Mouse (Mus musculus) retina, postnatal 7 days (tissue): ENCODE results near the gene Whrn.

Experiments used
- DNase-seq: peaks from one replicate; pipeline ENCODE4 v3.0.0-alpha.2; 2012; ENCODE audit warnings: low read depth, low spot score

The Whrn gene

DNA sequence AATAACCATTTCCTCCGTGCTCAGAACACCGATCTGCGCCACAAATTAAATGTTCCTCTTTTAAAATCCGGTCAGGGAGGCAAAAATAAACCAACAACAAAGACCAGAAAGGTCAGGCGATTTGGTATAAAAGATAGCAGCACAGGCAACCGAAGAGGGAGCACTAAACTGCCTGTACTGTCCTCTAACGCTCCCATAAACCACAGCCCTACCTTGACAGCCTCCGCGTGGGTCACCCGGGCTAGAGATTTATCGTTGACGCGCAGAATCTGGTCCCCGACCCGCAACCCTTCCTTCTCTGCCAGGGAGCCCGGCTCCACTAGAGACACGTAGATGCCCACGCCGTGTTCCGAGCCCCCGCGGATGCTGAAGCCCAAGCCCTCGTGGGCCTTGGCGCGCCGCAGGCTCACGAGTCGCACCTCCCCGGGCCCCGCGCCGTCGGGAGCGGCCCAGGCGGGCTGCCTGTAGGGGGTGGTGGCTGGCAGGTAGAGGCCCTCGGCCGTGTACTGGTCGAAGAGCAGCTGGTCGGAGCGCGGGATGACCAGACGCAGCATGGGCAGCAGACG lies 1.3 kb downstream of the Whrn start:
- no peak for DNase-seq

GRCm38 (mm10) chr4:63493351-63494121 lies 2.3 kb downstream of the Whrn start:
- no peak for DNase-seq

- no peak for DNase-seq
These were observed 4.3 kb downstream of the Whrn start for GRCm38 (mm10) chr4:63491521-63491920.

GRCm38 (mm10) chr4:63490146-63490545 lies 5.6 kb downstream of the Whrn start:
- no peak for DNase-seq

DNA sequence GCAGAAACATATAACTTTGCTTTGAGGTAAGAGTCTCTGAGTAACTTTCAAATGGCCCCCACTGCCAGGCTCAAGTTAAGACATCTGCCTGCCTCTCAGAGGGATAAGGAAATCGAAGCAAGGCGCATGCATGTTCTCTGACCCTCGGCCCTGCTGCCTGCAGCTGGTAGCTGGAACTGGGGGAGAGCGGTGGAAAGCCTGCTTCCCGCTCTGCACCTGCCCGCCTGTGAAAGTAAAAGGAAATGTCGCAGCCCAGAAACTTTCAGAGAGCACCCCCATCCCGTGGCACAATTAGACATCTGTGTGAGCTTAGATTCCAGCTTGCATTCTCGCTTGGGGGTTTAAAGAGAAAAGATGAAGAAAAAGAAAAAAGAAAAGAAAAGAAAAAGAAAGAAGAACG lies 6.1 kb downstream of the Whrn start:
- no peak for DNase-seq

DNA sequence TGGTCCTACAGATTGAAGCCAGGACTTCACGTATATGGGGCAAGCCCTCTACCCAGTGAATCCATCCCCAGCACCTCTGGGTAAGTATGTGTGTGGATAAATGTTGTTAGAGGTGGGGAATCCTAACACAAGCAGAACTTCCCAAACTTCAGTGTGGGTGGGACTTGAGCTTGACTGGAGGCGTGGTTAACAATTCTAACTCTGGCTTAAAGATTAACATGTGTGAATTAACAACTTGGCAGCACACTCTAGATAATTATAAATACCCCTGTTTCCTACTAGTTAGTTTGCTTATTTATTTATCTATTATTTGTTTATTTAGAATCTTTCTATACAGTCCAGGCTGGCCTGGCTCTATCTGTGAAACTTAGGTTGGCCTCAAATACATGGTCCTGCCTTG lies 7.9 kb downstream of the Whrn start:
- DNase-seq: no peak

DNA sequence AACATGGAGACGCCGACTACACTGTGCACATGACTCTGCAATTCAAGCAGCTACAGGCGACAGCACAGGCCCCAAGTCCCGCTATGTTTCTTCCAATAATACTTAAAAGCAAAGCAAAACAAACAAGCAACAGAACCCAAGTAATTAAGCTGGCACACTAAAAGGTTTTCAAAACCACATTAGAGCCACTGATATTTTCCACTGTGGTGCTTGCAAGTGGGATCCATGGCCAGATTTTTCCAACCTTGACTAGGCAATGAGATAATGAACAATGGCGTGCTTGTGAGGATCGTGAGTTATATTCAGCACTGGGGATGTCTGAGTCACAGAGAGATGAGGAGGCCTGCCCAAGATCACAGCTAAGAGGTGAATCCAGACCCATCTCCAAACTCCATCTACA lies 8.5 kb downstream of the Whrn start:
- no peak for DNase-seq

- no peak for DNase-seq
These were observed 9.3 kb downstream of the Whrn start for GRCm38 (mm10) chr4:63486523-63486922.

DNA sequence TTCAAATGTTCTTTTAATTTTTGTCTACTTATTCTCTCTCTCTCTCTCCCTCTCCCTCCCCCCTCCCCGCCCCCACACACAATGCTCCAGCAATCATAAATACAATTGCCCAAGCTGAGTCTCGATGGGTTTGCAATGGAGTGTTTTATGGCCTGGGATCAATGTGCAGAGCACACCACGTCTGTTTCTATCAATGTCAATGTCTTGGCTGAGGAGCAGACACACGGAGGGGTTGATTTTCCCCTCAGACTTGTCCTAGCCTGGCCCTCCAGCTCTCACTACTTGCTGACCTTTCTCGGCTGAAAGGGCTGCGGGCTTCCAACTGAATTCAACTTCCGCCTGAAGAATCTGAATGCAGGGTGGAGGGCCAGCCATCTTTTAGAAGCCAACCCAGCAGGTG lies 12.1 kb downstream of the Whrn start:
- DNase-seq: no peak

DNA sequence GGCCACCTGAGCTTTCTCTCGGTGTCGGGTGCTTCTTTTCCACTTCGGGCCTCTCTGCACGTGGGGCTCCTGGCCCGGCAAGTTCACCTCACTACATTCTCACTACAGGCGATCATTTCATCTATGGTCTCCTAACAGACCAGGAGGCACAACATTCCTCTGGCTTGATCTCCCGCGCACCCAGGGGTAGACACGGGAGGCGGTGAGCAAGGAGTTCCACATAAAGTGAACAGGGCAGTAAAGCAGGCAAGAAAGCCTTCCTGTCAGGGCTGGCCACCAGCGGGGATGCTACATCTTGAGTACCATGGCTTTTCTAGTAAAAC lies 15.0 kb downstream of the Whrn start:
- DNase-seq: no peak

- DNase-seq: peak; percentile 40
These were observed 15.5 kb downstream of the Whrn start for GRCm38 (mm10) chr4:63480098-63480844.

GRCm38 (mm10) chr4:63478036-63478435 lies 17.8 kb downstream of the Whrn start:
- DNase-seq: no peak

- DNase-seq: no peak
These were observed 18.9 kb downstream of the Whrn start for GRCm38 (mm10) chr4:63476891-63477290.

DNA sequence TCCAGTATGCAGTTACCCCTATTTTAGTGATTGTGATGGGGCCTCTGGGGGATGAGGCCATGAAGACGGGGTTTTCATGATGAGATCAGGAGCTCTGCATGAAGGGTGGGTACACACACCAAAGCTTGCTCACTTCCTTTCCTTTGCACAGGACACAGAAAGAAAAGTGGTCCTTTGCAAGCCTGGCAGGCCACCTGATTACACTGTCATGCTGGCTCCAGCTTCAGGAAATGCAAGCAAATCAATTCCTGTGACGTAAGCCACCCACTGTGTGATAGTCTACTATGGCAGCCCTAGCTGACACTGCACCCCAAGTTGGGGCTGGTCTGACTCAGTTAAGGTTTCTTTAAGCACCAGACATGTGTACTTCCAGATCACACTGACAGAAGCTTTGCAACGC lies 20.6 kb downstream of the Whrn start:
- no peak for DNase-seq

DNA sequence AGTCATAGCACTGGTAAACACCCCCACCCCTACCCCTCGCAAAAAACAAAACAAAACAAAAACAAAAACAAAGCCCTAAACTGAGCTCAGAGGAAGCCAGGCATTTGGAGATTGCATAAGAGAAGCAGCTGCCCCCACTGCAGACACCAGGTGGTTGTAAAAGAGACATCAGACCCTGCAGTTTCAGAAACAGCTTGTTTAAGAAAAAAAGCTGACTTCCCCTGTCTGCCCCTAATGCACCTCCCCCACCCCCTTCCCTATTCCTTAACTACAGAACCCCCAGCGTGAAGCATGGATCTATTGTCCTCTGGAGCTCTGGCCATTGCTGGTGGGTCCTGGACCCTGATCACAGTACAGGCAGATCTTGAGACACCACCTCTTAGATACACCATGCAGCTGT lies 21.4 kb downstream of the Whrn start:
- no peak for DNase-seq

DNA sequence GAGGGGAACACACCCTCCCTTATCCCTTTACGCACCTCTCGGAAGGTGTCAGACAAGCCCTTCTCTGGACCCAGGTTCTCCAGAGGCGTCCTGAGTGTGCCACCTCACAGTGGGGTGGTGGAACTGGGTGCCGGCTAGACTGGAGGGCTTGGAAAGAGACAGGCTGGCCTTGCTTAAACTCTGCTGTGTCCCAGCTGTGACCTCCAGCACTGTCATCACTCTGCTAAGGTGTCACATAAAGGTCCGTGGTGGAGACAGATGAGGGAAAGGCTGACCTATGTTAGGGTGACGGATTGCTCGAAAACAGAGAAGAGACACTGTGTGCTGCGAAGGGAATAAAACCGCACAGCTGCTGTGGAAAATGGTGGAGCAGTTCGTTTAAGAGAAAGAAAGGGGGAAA lies 28.5 kb downstream of the Whrn start:
- DNase-seq: no peak

GRCm38 (mm10) chr4:63466192-63466591 lies 29.6 kb downstream of the Whrn start:
- DNase-seq: no peak

- DNase-seq: no peak
These were observed 34.8 kb downstream of the Whrn start for GRCm38 (mm10) chr4:63460876-63461525.

GRCm38 (mm10) chr4:63459141-63459789 lies 36.5 kb downstream of the Whrn start:
- DNase-seq: no peak

DNA sequence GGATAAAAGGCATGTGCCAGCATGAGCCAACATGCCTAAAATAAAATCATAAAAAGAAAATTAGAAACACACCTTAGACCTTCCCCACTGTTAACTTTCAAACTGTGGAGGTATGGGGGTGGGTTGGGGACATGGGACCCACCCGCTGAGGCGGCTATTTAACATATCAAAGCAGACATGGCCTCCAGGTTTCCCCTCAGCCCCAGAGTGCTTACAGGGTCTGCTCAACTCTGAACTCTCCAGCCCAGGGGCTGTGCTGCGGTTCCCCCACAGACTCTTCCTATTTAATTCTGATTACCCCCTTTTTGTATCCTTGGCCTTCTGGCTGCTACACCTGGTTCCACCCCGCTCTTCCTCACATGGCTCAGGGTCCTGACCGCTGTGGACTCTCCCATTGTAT lies 39.2 kb downstream of the Whrn start:
- DNase-seq: no peak

DNA sequence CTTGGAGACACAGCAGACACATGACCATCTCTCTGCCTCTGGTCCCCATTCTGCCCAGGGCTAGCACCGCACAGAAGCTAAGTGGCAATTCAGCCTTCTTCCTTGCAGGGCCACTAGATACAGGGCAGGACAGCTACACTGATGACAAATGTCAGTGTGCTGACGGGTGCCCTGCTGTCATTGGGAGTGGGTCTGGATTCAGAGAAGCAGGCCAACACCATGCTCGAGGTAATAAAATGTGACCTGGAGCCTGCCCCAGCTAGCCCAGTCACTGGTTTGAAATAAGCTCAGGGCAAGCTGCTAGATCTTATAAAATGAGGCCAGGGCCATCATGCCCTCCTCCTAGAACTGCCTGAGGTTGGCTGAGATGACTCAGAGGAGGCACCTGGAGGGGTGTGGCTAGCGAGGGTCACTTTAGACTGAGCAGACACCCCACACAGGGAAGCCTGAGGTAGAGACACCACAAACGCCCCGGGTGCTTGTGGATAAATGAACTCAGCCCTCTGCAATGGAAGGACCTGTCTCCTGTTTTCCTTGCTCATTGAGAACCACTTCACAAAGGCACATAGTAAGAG lies 41.8 kb downstream of the Whrn start:
- DNase-seq: no peak

DNA sequence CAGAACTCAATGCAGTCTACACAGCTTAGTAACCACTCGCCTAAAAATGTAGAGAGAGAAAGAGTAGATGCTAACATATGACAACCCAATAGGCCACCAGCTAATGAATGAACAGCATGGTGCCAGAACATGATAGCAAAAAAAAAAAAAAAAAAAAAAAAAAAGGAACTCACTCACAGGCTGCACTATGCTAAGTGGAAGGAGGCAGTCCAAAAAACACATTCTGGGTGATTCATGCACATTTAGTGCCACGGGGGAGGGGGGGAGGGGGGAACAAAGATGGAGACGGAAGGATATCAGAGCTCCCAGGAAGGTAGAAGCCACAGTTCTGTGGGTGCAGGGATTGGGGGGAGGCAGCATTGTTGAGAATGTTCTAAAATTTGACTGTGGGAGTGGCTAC lies 43.2 kb downstream of the Whrn start:
- DNase-seq: no peak
